22 mouse cellular contexts compared by ENCODE assay signal in the genomic region with DNA sequence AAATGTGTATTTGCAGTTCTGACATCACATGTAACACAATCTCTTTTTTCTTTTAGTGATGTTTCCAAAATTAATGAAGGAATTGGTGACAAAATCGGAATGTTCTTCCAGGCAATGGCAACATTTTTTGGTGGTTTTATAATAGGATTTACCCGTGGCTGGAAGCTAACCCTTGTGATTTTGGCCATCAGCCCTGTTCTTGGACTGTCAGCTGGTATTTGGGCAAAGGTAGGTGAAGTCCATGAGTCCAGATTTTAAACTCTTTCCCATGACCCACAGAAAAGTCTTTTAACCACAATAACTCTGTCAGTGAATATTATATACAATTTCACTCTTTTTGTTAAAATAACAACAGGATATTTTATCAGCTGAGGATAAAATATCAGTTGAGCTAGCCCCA. TPM values are rescaled to one million over a fixed set of nuclear protein-coding genes. Genes with fewer than 3 reads are reported as not detected.
A peak's percentile ranks its signal among the peaks of the same experiment; 100 is the strongest.
DNase-seq lines count a peak whose midpoint lies in the region; ATAC-seq and TF ChIP-seq lines count a peak whose summit lies in the region.
"Had no signal": no experiment of that assay in that cellular context is flagged by ENCODE, and none has a peak within 500 bp of the region (broad histone marks: within the 10 kb centered on the region; RNA-seq: fewer than 3 reads in every experiment).

No protein-coding gene starts in this region.

- no peaks in the 10 kb centered on the region for H3K9me3 ChIP-seq in forebrain, postnatal 0 days (ENCODE audit: low read length)
- H3K9me3 ChIP-seq: embryonic facial prominence, embryonic 12.5 days; forebrain, embryonic 12.5 days; G1E; heart, embryonic 15.5 days had no signal

- no peak for TF ChIP-seq CTCF in kidney, adult 2 months (conservative IDR thresholded peaks at IDR 0.05; ENCODE audit: insufficient read depth, insufficient read length, low read depth, low read length)
- no peak for TF ChIP-seq CTCF in forebrain, postnatal 0 days (IDR thresholded peaks at IDR 0.05; ENCODE audit: low read depth)

- TF ChIP-seq POLR2A in kidney, adult 2 months (IDR thresholded peaks at IDR 0.05; ENCODE audit: low read depth, low read length), result no peak

- H3K4me3 ChIP-seq in kidney, adult 2 months (ENCODE audit: insufficient read depth, low read depth, low read length), result no peak overlapping the region
- H3K4me3 ChIP-seq in forebrain, postnatal 0 days (ENCODE audit: low read depth, low read length), result no peak overlapping the region
- H3K4me3 ChIP-seq: embryonic facial prominence, embryonic 12.5 days; forebrain, embryonic 12.5 days; heart, adult 2 months; heart, embryonic 15.5 days had no signal

- H3K9ac ChIP-seq in forebrain, postnatal 0 days, result no peak overlapping the region
- H3K9ac ChIP-seq: embryonic facial prominence, embryonic 12.5 days; forebrain, embryonic 12.5 days; heart, embryonic 15.5 days; hindbrain, embryonic 14.5 days had no signal

- H3K27me3 ChIP-seq in kidney, adult 2 months (replicated peaks; ENCODE audit: control insufficient read depth, insufficient read depth, low read length), result no peaks in the 10 kb centered on the region
- H3K27me3 ChIP-seq in forebrain, postnatal 0 days (ENCODE audit: insufficient read depth, low read length), result no peaks in the 10 kb centered on the region
- H3K27me3 ChIP-seq: embryonic facial prominence, embryonic 12.5 days; forebrain, embryonic 12.5 days; heart, embryonic 15.5 days had no signal

- H3K27ac ChIP-seq in kidney, adult 2 months (ENCODE audit: insufficient read depth, low read depth, low read length), result no peak overlapping the region
- no peak overlapping the region for H3K27ac ChIP-seq in forebrain, postnatal 0 days (ENCODE audit: low read depth, low read length)
- H3K27ac ChIP-seq: embryonic facial prominence, embryonic 12.5 days; forebrain, embryonic 12.5 days; heart, adult 2 months; heart, embryonic 15.5 days; hindbrain, embryonic 14.5 days had no signal

- no peak for ATAC-seq in forebrain, postnatal 0 days
- ATAC-seq: CD4-positive, CD25-positive, alpha-beta regulatory T cell, adult 4 months; forebrain, embryonic 16.5 days had no signal

- 46% methylated on average over 2 of the region's 2 CpGs for WGBS in kidney, adult 2 months
- 74% methylated on average over 2 of the region's 2 CpGs for WGBS in forebrain, postnatal 0 days

- H3K4me2 ChIP-seq in forebrain, postnatal 0 days (ENCODE audit: low read depth), result no peak overlapping the region
- H3K4me2 ChIP-seq: embryonic facial prominence, embryonic 12.5 days; forebrain, embryonic 12.5 days; heart, embryonic 11.5 days; heart, embryonic 15.5 days; hindbrain, embryonic 14.5 days had no signal

- DNase-seq in cerebellum, postnatal 10 days, result peak; percentile 21 to 29
- DNase-seq in cerebellum, adult 8-10 months, result no peak
- DNase-seq in kidney, adult 2 months, result peak; percentile 84
- DNase-seq in kidney, postnatal 4 days, result no peak
- peak; percentile 20 for DNase-seq in Muller cell, postnatal 12 days (ENCODE audit: inconsistent ontology term)
- peak; percentile 50 to 69 for DNase-seq in kidney, postnatal 25 days
- no peak for DNase-seq in forebrain, postnatal 0 days
- DNase-seq: adrenal gland, postnatal 14 days; B cell, adult 2 months; cerebellum, adult 11-12 months; cerebellum, postnatal 25 days; gastrocnemius, postnatal 14 days; heart, adult 2 months; heart, postnatal 14 days had no signal

- no peaks in the 10 kb centered on the region for H3K36me3 ChIP-seq in kidney, adult 2 months (ENCODE audit: control insufficient read depth, insufficient read depth, low read length)
- no peaks in the 10 kb centered on the region for H3K36me3 ChIP-seq in forebrain, postnatal 0 days (ENCODE audit: insufficient read depth)
- H3K36me3 ChIP-seq: embryonic facial prominence, embryonic 12.5 days; forebrain, embryonic 12.5 days; G1E; heart, embryonic 15.5 days had no signal

- H3K4me1 ChIP-seq in kidney, adult 2 months (ENCODE audit: control insufficient read depth, insufficient read depth, low read length), result peaks cover 8% of the 10 kb centered on the region; the same call in 1 of the 2 replicates
- no peaks in the 10 kb centered on the region for H3K4me1 ChIP-seq in forebrain, postnatal 0 days (ENCODE audit: insufficient read depth)
- H3K4me1 ChIP-seq: embryonic facial prominence, embryonic 12.5 days; forebrain, embryonic 12.5 days; heart, embryonic 15.5 days had no signal

RNA-seq across cellular contexts. Expression of gene Abcb1a, which starts 26.2 kb away (rescaled TPM):
- 4.8 and 4.9 TPM in 2 replicates for polyA plus RNA-seq in kidney, adult 2 months (2012; rRNA removed)
- total RNA-seq in forebrain, postnatal 0 days (2014; rRNA removed), result 4.8 and 7.6 TPM in 2 replicates
- 1.9 and 2.2 TPM in 2 replicates for polyA plus RNA-seq in forebrain, postnatal 0 days (2015; fragmentation: Nextera tagmentation; extraction: Ambion mirVana)
- total RNA-seq: G1E had no signal
- polyA plus RNA-seq: G1E had no signal

Comparison
In these comparisons a context has a peak if more than half of its experiments do, and no peak if none do; other contexts are left out.
1. DNase-seq: peak in cerebellum, postnatal 10 days (2 of 2), kidney, adult 2 months (single experiment), Muller cell, postnatal 12 days (single experiment) and kidney, postnatal 25 days (2 of 2); none in cerebellum, adult 8-10 months (single experiment), kidney, postnatal 4 days (0 of 2) and forebrain, postnatal 0 days (single experiment).